Mouse (Mus musculus) stomach, embryonic 14.5 days (tissue): Measurements from ENCODE around the gene Plxnd1. TPM values are rescaled to one million over a fixed set of nuclear protein-coding genes. Genes with fewer than 3 reads are reported as not detected.

ENCODE experiments used
- ATAC-seq: fragments of 200-750 bp; cut with Nextera tagmentation; 2 replicates; pipeline ENCODE4 v1.8.0; 2017; ENCODE audit warnings: low read depth, moderate TSS enrichment; ENCODE audit not compliant: insufficient number of reproducible peaks, insufficient read depth, low FRiP score
- H3K27ac ChIP-seq: fragments of 300-500 bp; sonication (generic); 2 replicates; pipeline ENCODE4 v1.5.1; 2014; ENCODE audit warnings: mild to moderate bottlenecking, low read length, moderate library complexity, mixed read lengths
- H3K27me3 ChIP-seq: fragments of 300-500 bp; sonication (generic); 2 replicates; pipeline ENCODE4 v1.6.1; 2014; ENCODE audit warnings: low read length, control low read depth, mixed read lengths; ENCODE audit not compliant: control insufficient read depth, insufficient read depth
- H3K36me3 ChIP-seq: fragments of 300-500 bp; sonication (generic); 2 replicates; pipeline ENCODE4 v1.6.1; 2014; ENCODE audit warnings: mild to moderate bottlenecking, control low read depth, low read length, moderate library complexity, mixed read lengths; ENCODE audit not compliant: control insufficient read depth, insufficient read depth
- H3K4me1 ChIP-seq: fragments of 300-500 bp; sonication (generic); 2 replicates; pipeline ENCODE4 v1.6.1; 2014; ENCODE audit warnings: low read length, control low read depth, mixed read lengths; ENCODE audit not compliant: control insufficient read depth, insufficient read depth
- H3K4me2 ChIP-seq: fragments of 300-500 bp; sonication (generic); replicated peaks from 2 replicates; pipeline ENCODE4 v1.6.1; 2014; ENCODE audit warnings: low read depth, low read length, control low read depth
- H3K4me3 ChIP-seq: fragments of 300-500 bp; sonication (generic); 2 replicates; pipeline ENCODE4 v1.5.1; 2014; ENCODE audit warnings: low read depth, low read length, control low read depth
- H3K9ac ChIP-seq: fragments of 300-500 bp; sonication (generic); replicated peaks from 2 replicates; pipeline ENCODE4 v1.6.1; 2014; ENCODE audit warnings: low read depth, mild to moderate bottlenecking, control low read depth, low read length, moderate library complexity, mixed read lengths
- H3K9me3 ChIP-seq: fragments of 300-500 bp; sonication (generic); 2 replicates; pipeline ENCODE4 v1.6.1; 2016; ENCODE audit warnings: low read depth, low read length, control low read depth; ENCODE audit not compliant: control insufficient read depth
- WGBS: fragments of 180-500 bp; shearing (Covaris S2); extraction: QIAGEN DNeasy Blood & Tissue Kit; methylation state at CpG from one replicate; pipeline ENCODE4 v1.1.7; 2014; 5-methylcytosine and 5-hydroxymethylcytosine counted together
- polyA plus RNA-seq: library from polyadenylated mRNA; unstranded; fragments of >200 nt; fragmentation: Nextera tagmentation; extraction: Ambion mirVana; gene quantifications from 2 replicates; pipeline ENCODE4 v1.2.1, GENCODE M21; 2014

Plxnd1 gene
- polyA plus RNA-seq, 1 experiment from 2014 or later, result 44.5 TPM

GRCm38 (mm10) chr6:116005275-116005958, 10.6 kb upstream of the Plxnd1 start:
- no peak overlapping the region for H3K9ac ChIP-seq
- ATAC-seq, result no peak
- no peak overlapping the region for H3K4me3 ChIP-seq
- H3K4me2 ChIP-seq, result no peak overlapping the region
- H3K36me3 ChIP-seq, result no peaks in the 10 kb centered on the region
- H3K4me1 ChIP-seq, result 0 out of 2 replicates have a peak, but pooled peaks cover 8% of the 10 kb centered on the region
- WGBS, result 76% methylated on average over 17 of the region's 17 CpGs
- no peak overlapping the region; the same call in 1 of the 2 replicates for H3K27ac ChIP-seq
- H3K9me3 ChIP-seq, result no peaks in the 10 kb centered on the region
- no peaks in the 10 kb centered on the region for H3K27me3 ChIP-seq

DNA sequence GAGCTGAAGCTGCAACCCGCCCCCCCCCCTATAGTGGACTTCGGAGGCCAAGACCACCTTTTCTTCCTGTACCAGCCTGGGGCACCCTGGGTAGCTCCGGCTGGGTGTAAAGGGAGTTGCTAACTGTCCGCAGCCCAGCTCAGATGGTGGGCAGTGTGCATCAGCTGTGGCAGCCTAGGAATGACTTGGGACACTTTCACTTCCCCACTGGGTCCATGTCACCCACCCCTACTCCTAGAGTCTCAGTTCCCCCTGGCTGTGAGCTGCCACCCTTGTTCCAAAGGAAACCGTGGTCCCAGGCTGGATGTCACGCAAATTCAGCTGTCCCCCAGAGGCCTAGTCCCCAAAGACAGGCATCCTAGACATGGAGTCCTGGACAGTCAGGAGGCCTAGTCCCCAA, 9.9 kb upstream of the Plxnd1 start:
- H3K9me3 ChIP-seq, result no peaks in the 10 kb centered on the region
- no peaks in the 10 kb centered on the region for H3K27me3 ChIP-seq
- H3K4me3 ChIP-seq, result no peak overlapping the region
- 0 out of 2 replicates have a peak, but pooled peaks cover 8% of the 10 kb centered on the region for H3K4me1 ChIP-seq
- H3K4me2 ChIP-seq, result no peak overlapping the region
- no peak for ATAC-seq
- H3K27ac ChIP-seq, result peak overlapping the region; percentile 61
- H3K36me3 ChIP-seq, result no peaks in the 10 kb centered on the region
- 83% methylated on average over 6 of the region's 6 CpGs for WGBS
- no peak overlapping the region for H3K9ac ChIP-seq

DNA sequence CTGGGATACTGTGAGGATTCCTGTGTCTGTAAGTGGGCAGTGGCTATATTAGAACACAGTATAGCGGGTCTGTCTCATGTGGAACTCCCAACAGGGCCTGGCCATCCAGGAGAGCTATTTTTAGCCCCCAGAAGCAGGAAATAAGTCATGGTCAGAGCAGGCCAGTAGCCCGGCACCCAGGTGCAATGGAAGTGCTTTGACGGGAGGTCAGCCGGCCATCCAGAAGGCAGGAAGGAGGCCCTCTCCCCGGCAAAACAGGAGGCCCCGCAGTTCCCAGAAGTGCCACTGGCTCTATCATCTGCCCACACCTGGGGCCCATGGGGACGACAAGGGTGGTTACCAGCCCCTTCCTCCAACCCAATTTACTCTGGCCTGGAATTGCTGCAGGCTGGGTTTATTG, 9.3 kb upstream of the Plxnd1 start:
- Histone ChIP-seq H3K4me3 (no peak overlapping the region), H3K9ac (no peak overlapping the region), H3K27me3 (no peaks in the 10 kb centered on the region), H3K9me3 (no peaks in the 10 kb centered on the region), H3K36me3 (no peaks in the 10 kb centered on the region), H3K27ac (peak overlapping the region; percentile 61), H3K4me2 (no peak overlapping the region), H3K4me1 (0 out of 2 replicates have a peak, but pooled peaks cover 8% of the 10 kb centered on the region)
- WGBS, result 43% methylated on average over 7 of the region's 7 CpGs
- no peak for ATAC-seq

DNA sequence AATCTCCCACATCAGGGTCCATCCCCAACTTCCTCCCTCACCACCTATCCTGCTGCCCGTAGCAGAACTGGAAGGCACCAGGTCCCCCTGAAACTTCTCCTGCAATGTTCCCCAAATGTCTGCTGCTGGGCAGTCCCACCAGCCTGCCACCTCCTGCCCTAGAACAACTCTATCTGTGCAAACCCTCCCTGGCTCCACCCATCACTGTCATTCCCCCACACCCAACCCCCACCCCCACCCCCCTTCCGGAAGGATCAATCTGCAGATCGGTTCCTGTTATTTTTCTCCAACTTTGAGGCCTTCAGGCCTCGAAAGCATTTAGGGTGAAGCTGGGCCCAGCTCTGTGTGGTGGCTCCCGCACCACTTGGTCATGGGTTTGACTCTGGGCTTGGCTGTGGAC, 8.7 kb upstream of the Plxnd1 start:
- Histone ChIP-seq H3K9me3 (no peaks in the 10 kb centered on the region), H3K36me3 (no peaks in the 10 kb centered on the region), H3K4me1 (0 out of 2 replicates have a peak, but pooled peaks cover 8% of the 10 kb centered on the region), H3K27ac (peak overlapping the region; percentile 61; the same call in 1 of the 2 replicates), H3K4me3 (no peak overlapping the region), H3K27me3 (no peaks in the 10 kb centered on the region), H3K9ac (no peak overlapping the region), H3K4me2 (no peak overlapping the region)
- 62% methylated on average over 5 of the region's 5 CpGs for WGBS
- ATAC-seq, result no peak

DNA sequence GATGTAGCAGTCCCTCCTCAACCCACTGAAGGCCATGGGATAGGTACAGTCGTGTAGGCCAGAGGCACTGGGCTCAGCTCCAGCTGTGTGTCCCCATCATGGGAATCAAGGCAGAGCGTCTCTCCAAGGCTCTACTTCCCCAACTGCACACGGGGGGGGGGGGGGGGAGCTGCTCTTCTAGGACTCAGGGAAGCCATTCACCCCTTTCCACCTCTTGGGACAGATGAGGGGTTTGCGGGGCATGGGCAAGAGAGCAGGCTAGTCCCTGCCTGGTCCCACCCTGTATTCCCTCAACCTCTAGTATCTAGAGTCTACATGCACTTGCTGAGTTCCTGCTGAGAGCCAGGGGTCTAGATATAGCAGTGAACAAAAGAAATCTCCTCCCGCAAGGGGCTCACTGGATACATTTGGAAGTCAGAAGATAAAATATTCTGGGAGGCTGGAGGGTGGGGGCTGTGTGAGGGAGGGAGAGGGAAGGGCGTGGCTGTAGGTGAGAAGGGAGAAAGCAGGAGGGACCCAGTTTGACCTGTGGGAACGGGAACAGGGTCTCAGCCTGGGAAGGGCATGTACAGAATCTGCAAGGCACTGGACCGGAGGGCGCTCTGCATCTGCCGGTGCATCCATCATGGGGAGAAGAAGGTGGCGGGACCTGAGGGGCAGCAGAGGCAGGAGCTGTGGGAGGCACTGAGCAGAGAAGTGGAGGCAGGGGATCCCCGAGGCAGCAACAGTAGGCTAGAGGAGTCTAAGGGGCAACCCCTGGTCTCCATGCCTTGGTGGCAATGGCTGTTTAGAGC, 7.7 kb upstream of the Plxnd1 start:
- no peaks in the 10 kb centered on the region for H3K36me3 ChIP-seq
- H3K4me3 ChIP-seq, result no peak overlapping the region
- H3K27ac ChIP-seq, result no peak overlapping the region
- no peak for ATAC-seq
- H3K27me3 ChIP-seq, result no peaks in the 10 kb centered on the region
- H3K9me3 ChIP-seq, result no peaks in the 10 kb centered on the region
- H3K9ac ChIP-seq, result no peak overlapping the region
- H3K4me1 ChIP-seq, result peaks cover 17% of the 10 kb centered on the region
- 57% methylated on average over 11 of the region's 12 CpGs for WGBS
- no peak overlapping the region for H3K4me2 ChIP-seq

DNA sequence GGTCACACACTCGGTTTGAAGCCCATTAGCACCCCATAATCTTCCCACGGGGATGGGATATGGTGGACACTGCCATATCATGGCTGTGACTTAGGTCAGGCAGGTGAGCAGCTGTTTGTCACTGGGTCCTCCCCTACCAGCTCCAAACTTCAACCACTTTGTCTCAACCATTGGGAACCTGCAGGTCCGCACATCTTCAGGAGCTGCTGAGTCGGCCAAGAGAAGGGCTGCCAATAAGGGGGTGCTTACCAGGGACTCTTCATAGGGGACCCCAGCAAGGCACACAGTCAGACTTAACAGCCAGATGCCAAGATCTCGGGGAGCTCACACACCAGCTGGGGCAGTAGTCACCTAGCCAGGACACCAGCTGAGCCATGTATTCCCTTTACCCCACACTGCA, 6.0 kb upstream of the Plxnd1 start:
- H3K9ac ChIP-seq, result no peak overlapping the region
- no peaks in the 10 kb centered on the region for H3K9me3 ChIP-seq
- no peak overlapping the region for H3K27ac ChIP-seq
- no peak for ATAC-seq
- H3K27me3 ChIP-seq, result no peaks in the 10 kb centered on the region
- no peaks in the 10 kb centered on the region for H3K36me3 ChIP-seq
- 81% methylated on average over 5 of the region's 5 CpGs for WGBS
- no peak overlapping the region for H3K4me2 ChIP-seq
- H3K4me3 ChIP-seq, result no peak overlapping the region
- H3K4me1 ChIP-seq, result peaks cover 30% of the 10 kb centered on the region

GRCm38 (mm10) chr6:115999227-115999626, 4.4 kb upstream of the Plxnd1 start:
- Histone ChIP-seq H3K27me3 (no peaks in the 10 kb centered on the region), H3K9me3 (no peaks in the 10 kb centered on the region), H3K4me1 (peaks cover 32% of the 10 kb centered on the region), H3K9ac (no peak overlapping the region), H3K4me2 (no peak overlapping the region), H3K36me3 (no peaks in the 10 kb centered on the region), H3K4me3 (no peak overlapping the region), H3K27ac (no peak overlapping the region)
- no peak for ATAC-seq
- WGBS, result 81% methylated on average over 2 of the region's 2 CpGs

DNA sequence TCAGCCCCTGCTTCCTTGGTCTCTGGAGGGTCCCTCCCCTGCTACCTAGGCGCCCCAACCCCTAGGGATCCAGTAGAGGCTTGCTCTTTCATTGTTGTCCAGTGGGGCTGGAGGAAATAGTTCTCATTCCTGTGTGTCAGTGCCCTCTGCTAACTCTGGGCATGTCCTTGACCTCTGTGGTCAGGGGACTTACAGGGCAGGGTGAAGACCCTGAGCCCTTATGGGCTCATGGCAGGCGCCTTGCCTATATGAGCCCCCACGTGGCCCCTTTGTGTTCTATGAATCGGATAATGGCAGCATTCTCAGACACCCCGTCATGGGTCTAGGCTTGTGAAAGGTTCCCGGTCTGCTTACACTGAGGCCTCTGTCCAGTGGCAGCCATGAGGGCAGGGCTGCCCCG, 4.0 kb upstream of the Plxnd1 start:
- ATAC-seq, result no peak
- Histone ChIP-seq H3K4me3 (no peak overlapping the region), H3K36me3 (no peaks in the 10 kb centered on the region), H3K27me3 (no peaks in the 10 kb centered on the region), H3K4me1 (peaks cover 31% of the 10 kb centered on the region), H3K27ac (0 out of 2 replicates have a peak overlapping the region, but pooled peaks have one; percentile 2), H3K9ac (no peak overlapping the region), H3K9me3 (no peaks in the 10 kb centered on the region), H3K4me2 (no peak overlapping the region)
- WGBS, result 79% methylated on average over 7 of the region's 7 CpGs
